Mouse (Mus musculus) regulatory T cell (primary cell): ENCODE measurements around the gene Sumo2.
"Not testable (repeated sequence)": the region's sequence is repeated elsewhere in the genome, so short reads cannot be mapped to it uniquely, and the experiment has no call there.

ENCODE experiments used
- in situ Hi-C: fragments of 300-600 bp; cut with MboI, MseI; formaldehyde crosslinking; loops from one replicate; pipeline ENCODE4 v1.15.1; 2025; ENCODE audit warnings: high pct_unique_total_duplicates

The Sumo2 gene

DNA sequence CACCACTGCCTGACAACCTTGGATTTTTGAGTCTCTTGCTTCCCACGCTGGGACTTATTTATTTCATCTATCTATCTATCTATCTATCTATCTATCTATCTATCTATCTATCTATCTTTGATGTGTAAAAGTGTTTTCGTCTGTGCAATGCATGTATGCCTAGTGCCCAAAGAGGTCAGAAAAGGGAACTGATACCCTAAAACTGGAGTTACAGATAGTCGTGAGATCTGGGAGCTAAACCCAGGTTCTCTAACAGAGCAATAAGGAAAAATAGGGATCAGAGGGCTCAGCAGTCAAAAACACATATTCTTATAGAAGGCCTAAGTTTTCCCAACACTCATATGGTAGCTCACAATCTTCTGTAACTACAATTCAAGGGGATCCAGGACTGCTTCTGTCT, 16.5 kb downstream of the Sumo2 start:
- in situ Hi-C loops = no loop called here

DNA sequence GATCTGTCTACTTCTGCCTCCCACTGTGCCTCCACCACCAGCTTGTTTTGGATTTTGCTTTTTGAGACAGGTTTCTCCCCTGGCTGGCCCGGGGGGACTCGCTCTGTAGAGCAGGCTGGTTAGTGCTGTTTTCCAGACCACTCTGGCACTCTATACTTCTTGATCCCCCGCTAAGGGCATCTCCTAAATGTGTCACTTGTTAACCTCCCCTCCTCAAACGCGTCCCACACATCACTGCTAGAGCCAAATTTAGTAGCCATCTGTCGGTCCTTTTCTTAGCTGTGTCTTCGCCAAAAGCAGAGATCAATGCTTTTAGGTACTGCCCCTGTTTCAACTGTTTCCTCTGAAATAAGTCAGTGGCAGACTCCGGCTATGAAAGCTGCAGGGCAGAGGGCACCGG, 17.4 kb downstream of the Sumo2 start:
- in situ Hi-C loops = no loop called here

- in situ Hi-C loops = no loop called here
Measured at GRCm38 (mm10) chr11:115516942-115517341, 19.1 kb downstream of the Sumo2 start.

GRCm38 (mm10) chr11:115515021-115515420, 21.1 kb downstream of the Sumo2 start:
- in situ Hi-C loops = no loop called here

DNA sequence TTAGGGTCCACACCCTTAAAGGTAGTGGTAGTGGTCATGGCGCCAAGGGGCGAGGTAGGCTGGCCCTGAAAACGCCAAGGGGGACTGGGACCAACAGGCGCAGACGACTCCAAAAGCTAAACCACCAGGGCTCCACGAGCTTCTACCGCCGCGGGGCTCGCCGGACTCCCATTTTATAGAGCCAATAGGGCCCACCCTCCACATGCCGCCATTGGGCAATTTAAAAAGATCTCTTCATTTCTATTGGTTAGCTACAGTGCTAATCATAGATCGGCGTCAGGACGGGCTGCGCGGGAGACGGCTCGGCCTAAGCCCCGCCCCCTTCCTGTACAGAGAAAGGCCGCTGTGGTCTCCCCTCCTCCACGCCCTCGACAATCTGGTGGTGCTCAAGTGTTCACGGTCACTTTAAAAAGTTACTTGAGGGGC, 21.8 kb downstream of the Sumo2 start, which contains the start of gene Jpt1:
Jpt1 (minus strand) TSS at position 150 of the 426 bp plus-strand sequence.
- in situ Hi-C loops = loop anchor here (5.0 kb wide), 1 partner anchor 102 kb away; no protein-coding TSS in a partner anchor

GRCm38 (mm10) chr11:115513271-115514237, 22.5 kb downstream of the Sumo2 start:
- in situ Hi-C loops = loop anchor here (5.0 kb wide), 1 partner anchor 101 kb away; no protein-coding TSS in a partner anchor

GRCm38 (mm10) chr11:115512407-115513183, 23.5 kb downstream of the Sumo2 start:
- in situ Hi-C loops = loop anchor here (5.0 kb wide), 1 partner anchor 100 kb away; no protein-coding TSS in a partner anchor

DNA sequence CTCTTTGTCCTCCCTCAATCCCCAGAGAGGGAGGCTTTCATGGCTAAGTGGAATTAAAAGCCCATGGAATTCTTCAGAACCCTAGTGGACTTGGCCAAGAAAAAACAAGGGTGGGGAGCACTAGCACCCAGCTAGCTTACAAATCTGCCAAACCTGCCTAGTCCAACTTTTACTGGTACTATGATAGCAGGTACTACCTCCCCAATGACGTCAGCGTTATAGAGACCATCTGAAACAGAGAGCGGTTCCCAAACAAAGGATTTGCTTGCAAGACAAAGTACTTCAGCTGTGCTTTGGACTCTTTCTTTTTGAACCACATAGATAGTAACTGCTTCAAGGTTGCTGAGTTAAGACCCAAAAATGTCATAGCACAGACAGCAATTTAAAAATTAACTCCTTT, 24.1 kb downstream of the Sumo2 start:
- in situ Hi-C loops = loop anchor here (5.0 kb wide), 1 partner anchor 100 kb away; no protein-coding TSS in a partner anchor

DNA sequence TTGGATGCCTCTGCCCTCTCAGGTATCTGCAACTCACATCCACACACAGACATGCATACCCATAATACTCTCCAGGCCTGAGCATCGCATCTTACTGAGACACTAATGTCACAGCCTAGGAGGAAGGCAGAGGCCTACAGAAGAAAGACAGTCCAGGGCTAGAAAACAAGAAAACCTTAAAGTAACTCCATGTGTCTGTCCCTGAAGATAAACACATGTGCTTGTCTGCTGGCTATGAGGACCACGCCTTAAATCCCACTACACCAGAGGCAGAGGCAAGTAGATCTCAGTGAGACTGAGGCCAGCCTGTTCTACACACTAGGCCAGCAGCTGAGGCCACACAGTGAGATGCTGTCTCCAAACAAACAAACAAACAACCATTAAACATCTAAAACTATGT, 25.0 kb downstream of the Sumo2 start:
- in situ Hi-C loops = loop anchor here (5.0 kb wide), 1 partner anchor 99 kb away; no protein-coding TSS in a partner anchor

DNA sequence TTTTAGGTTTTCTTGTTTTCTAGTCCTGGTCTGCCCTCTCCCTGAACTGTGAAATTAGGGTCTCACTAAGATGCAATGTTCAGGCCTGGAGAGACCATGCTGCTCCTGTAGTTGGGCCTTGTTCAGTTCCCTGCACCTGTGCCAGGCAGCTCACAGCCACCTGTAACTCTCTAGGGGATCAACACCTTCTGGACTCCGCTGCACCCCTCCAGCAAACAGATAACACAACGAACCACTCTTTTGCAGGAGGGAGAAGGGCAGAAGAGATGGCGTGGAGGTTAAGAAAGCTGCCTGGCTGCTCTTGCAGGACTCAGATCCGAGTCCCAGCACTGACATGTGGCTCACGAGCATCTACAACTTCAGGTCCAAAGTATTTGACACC, 25.6 kb downstream of the Sumo2 start:
- in situ Hi-C loops = loop anchor here (5.0 kb wide), 1 partner anchor 98 kb away; no protein-coding TSS in a partner anchor

DNA sequence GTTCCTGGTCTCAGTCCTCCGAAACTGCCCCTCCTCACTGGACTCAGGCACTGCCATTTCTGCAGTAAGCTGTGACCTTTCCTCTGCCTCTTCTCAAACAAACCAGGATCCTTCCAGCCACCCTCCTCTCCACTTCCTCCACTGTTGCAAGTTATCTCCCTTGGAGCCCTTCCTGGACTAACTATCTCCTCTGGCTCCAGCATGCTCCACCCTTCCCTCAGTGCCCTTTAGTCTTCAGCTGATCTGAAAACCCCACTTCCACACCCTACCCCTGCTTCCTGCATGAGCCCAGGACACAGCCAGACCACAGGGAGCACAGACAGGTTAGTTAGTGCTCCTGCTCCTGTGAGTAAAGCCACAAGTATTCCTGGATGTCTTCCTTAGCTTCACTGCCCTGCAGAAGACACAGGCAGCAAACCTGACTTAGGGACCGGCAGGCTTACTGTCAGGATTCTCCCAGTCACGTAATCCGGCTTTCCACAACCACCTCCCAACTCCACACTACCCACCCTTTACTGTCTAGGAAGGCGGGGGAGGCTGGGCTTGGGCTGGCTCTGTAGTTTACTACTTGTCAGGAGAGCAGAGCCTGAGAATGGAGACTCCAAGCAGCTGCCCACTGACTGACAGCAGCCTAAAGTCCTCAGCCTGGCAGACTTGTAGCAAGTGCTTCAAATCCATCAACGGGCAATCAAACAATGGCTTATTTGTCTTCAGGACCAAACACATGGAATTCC, 26.1 kb downstream of the Sumo2 start:
- in situ Hi-C loops = loop anchor here (5.0 kb wide), 1 partner anchor 98 kb away; no protein-coding TSS in a partner anchor

DNA sequence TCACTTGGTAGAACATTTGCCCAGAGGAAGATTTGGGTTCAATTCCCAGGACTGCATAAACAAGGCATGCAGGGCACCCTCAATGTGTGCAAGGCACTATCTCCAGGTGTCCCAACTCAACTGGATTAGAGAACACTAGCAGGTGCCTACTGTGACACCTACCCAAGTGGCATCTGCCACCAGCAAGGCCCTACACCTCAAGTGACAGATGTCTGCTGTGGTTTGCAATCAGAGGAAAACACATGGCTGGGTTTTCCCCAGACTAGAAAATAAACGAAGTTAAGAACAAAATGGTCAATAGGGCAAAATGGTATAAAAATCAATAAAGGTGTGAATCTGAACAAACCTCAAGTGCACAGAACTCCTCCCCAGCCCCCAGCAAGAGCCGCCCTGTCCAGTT, 28.0 kb downstream of the Sumo2 start:
- in situ Hi-C loops = no loop called here

GRCm38 (mm10) chr11:115506586-115506985, 29.5 kb downstream of the Sumo2 start:
- in situ Hi-C loops = no loop called here

- in situ Hi-C loops = no loop called here
Measured at GRCm38 (mm10) chr11:115502636-115503035, 33.4 kb downstream of the Sumo2 start.

DNA sequence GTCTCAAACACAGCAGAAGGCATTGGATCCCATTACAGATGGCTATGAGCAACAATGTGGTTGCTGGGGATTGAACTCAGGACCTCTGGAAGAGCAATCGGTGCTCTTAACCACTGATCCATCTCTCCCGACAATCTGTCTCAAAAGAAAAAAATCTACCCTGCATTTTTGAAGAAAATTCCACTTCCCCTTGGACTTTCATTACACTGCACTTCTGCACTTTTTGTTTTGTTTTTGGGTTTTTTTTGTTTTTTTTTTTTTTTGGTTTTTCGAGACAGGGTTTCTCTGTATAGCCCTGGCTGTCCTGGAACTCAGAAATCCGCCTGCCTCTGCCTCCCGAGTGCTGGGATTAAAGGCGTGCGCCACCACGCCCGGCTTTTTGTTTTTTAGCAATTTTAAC, 39.5 kb downstream of the Sumo2 start:
- in situ Hi-C loops = not testable (repeated sequence)

GRCm38 (mm10) chr11:115492387-115492786, 43.7 kb downstream of the Sumo2 start:
- in situ Hi-C loops = no loop called here

- in situ Hi-C loops = no loop called here
Measured at GRCm38 (mm10) chr11:115491356-115492083, 44.6 kb downstream of the Sumo2 start, which contains the start of gene Nt5c. Nt5c (minus strand) TSS chr11:115491862.

GRCm38 (mm10) chr11:115490441-115491355, 45.4 kb downstream of the Sumo2 start:
- in situ Hi-C loops = no loop called here

GRCm38 (mm10) chr11:115488551-115489104, 47.4 kb downstream of the Sumo2 start:
- in situ Hi-C loops = no loop called here
